Mouse (Mus musculus) heart, postnatal 0 days (tissue): ENCODE data around the gene Cacng8. TPM values are rescaled to one million over a fixed set of nuclear protein-coding genes. Genes with fewer than 3 reads are reported as not detected.

Experiments
- ATAC-seq: fragments of 200-750 bp; cut with Nextera tagmentation; 2 replicates; pipeline ENCODE4 v1.8.0; 2017; ENCODE audit warnings: low read depth, moderate number of reproducible peaks, moderate library complexity; ENCODE audit not compliant: insufficient read depth
- DNase-seq: peaks from one replicate; pipeline ENCODE4 v3.0.0-alpha.2; 2016; ENCODE audit warnings: low spot score
- H3K27ac ChIP-seq: fragments of 300-500 bp; sonication (generic); 2 replicates; pipeline ENCODE4 v1.5.1; 2014; ENCODE audit warnings: low read depth, mild to moderate bottlenecking
- H3K27me3 ChIP-seq: fragments of 300-500 bp; sonication (generic); 2 replicates; pipeline ENCODE4 v1.6.1; 2014; ENCODE audit warnings: low read length, mixed read lengths; ENCODE audit not compliant: control insufficient read depth, insufficient read depth
- H3K36me3 ChIP-seq: fragments of 300-500 bp; sonication (generic); replicated peaks from 2 replicates; pipeline ENCODE4 v1.6.1; 2014; ENCODE audit warnings: low read length, mixed read lengths; ENCODE audit not compliant: control insufficient read depth, insufficient read depth
- H3K4me1 ChIP-seq: fragments of 300-500 bp; sonication (generic); 2 replicates; pipeline ENCODE4 v1.6.1; 2014; ENCODE audit warnings: antibody characterized with exemption; ENCODE audit not compliant: control insufficient read depth, insufficient read depth
- H3K4me2 ChIP-seq: fragments of 300-500 bp; sonication (generic); 2 replicates; pipeline ENCODE4 v1.6.1; 2014; ENCODE audit warnings: low read depth, mild to moderate bottlenecking, low read length, moderate library complexity
- H3K4me3 ChIP-seq: fragments of 300-500 bp; sonication (generic); 2 replicates; pipeline ENCODE4 v1.5.1; 2014; ENCODE audit warnings: low read depth, low read length
- H3K9ac ChIP-seq: fragments of 300-500 bp; sonication (generic); replicated peaks from 2 replicates; pipeline ENCODE4 v1.6.1; 2014; ENCODE audit warnings: low read depth, low read length, mixed read lengths
- H3K9me3 ChIP-seq: fragments of 300-500 bp; sonication (generic); replicated peaks from 2 replicates; pipeline ENCODE4 v1.6.1; 2016; ENCODE audit warnings: low read length; ENCODE audit not compliant: control insufficient read depth
- CTCF ChIP-seq: IDR thresholded peaks from 2 replicates; pipeline ENCODE4 v1.5.1; 2016; ENCODE audit warnings: antibody characterized with exemption, control low read depth, low read depth
- EP300 ChIP-seq: IDR thresholded peaks from 2 replicates; pipeline ENCODE4 v1.6.1; 2016; ENCODE audit warnings: antibody characterized with exemption, low read depth
- WGBS: fragments of 180-500 bp; shearing (Covaris S2); extraction: QIAGEN DNeasy Blood & Tissue Kit; methylation state at CpG from one replicate; pipeline ENCODE4 v1.1.7; 2014; 5-methylcytosine and 5-hydroxymethylcytosine counted together
- polyA plus RNA-seq: library from polyadenylated mRNA; unstranded; fragments of >200 nt; fragmentation: Nextera tagmentation; extraction: Ambion mirVana; gene quantifications from 2 replicates; pipeline ENCODE4 v1.2.1, GENCODE M21; 2015
- total RNA-seq: library from RNA; depleted of rRNA; stranded (reverse); fragments of >200 nt; gene quantifications from 2 replicates; pipeline ENCODE4 v1.2.3, GENCODE M21; 2014; ENCODE audit warnings: low replicate concordance

Gene Cacng8
- total and polyA plus RNA-seq, 2 experiments from 2014 or later = not detected

- 48% methylated on average over 12 of the region's 12 CpGs for WGBS
- DNase-seq = no peak
- ATAC-seq = no peak
- H3K27ac ChIP-seq = no peak overlapping the region
- H3K4me1 ChIP-seq = no peaks in the 10 kb centered on the region
- peaks cover 5% of the 10 kb centered on the region; the same call in 1 of the 2 replicates for H3K27me3 ChIP-seq
- H3K4me3 ChIP-seq = no peak overlapping the region
- TF ChIP-seq CTCF (no peak), EP300 (no peak)
- H3K9ac ChIP-seq = no peak overlapping the region
- no peak overlapping the region for H3K4me2 ChIP-seq
- H3K36me3 ChIP-seq = no peaks in the 10 kb centered on the region
- no peaks in the 10 kb centered on the region for H3K9me3 ChIP-seq
Measured at GRCm38 (mm10) chr7:3452821-3453485, 62.5 kb downstream of the Cacng8 start.

DNA sequence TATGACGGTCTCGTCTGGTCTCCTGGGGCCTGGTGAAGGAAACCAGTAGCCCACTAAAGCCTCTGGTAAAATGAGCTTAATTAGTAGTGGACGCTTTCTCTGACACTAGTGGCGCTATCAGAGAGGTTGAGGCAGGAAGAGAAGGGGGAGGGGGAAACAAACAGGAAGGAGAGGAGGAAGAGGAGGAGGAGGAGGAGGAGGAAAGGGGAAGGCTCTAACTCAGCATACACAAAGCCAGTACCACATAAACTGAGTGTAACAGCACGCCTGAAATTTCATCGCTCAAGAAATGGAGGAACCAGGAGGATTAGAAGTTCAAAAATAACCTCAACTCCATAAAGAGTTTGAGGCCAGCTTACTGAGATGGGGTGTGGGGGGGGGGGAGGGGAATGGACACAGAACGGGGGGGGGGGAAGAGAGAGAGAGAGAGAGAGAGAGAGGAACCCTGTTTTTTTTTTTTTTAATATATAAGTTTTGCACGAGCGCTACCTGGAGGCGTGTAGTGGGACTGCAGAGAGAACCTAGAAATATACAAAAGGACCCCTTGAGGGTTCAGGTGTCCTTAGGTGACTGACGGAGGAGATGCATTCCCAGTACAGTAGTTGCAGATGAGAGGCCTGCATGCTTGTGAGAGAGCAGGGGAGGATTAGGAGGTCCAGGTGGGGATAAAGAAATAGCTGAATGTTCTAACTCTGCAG lies 63.2 kb downstream of the Cacng8 start:
- no peak for DNase-seq
- no peaks in the 10 kb centered on the region for H3K4me1 ChIP-seq
- 50% methylated on average over 10 of the region's 11 CpGs for WGBS
- peaks cover 5% of the 10 kb centered on the region; the same call in 1 of the 2 replicates for H3K27me3 ChIP-seq
- H3K9ac ChIP-seq = no peak overlapping the region
- H3K4me3 ChIP-seq = no peak overlapping the region
- no peak for ATAC-seq
- no peaks in the 10 kb centered on the region for H3K36me3 ChIP-seq
- TF ChIP-seq EP300 = no peak
- no peak for TF ChIP-seq CTCF
- H3K9me3 ChIP-seq = no peaks in the 10 kb centered on the region
- H3K4me2 ChIP-seq = no peak overlapping the region
- H3K27ac ChIP-seq = no peak overlapping the region

GRCm38 (mm10) chr7:3457111-3457840 lies 66.8 kb downstream of the Cacng8 start:
- no peak overlapping the region for H3K4me2 ChIP-seq
- no peak overlapping the region for H3K27ac ChIP-seq
- 87% methylated on average over 10 of the region's 10 CpGs for WGBS
- ATAC-seq = no peak; the same call in 1 of the 2 replicates
- H3K27me3 ChIP-seq = no peaks in the 10 kb centered on the region
- DNase-seq = no peak
- TF ChIP-seq EP300 = no peak
- no peak for TF ChIP-seq CTCF
- H3K4me1 ChIP-seq = no peaks in the 10 kb centered on the region
- no peak overlapping the region for H3K4me3 ChIP-seq
- H3K36me3 ChIP-seq = no peaks in the 10 kb centered on the region
- H3K9ac ChIP-seq = no peak overlapping the region
- H3K9me3 ChIP-seq = no peaks in the 10 kb centered on the region

DNA sequence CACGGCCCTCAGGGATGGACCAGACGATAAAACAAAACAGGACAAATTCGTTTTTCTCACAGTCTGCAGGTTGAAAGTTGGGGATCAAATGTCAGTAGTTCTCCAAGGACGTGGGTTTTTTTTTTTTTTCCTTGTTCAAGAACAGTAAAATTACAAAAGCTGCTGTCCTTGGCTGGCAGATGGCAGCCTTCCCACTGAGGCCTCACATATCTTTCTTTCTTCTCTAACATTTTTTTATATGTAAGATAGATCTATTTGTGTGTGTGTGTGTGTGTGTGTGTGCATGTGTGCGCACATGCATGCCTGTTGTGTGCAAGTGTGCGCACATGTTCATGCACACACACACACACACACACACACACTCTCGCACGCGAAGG lies 67.3 kb downstream of the Cacng8 start:
- 71% methylated on average over 9 of the region's 9 CpGs for WGBS
- Histone ChIP-seq H3K27ac (no peak overlapping the region), H3K9ac (no peak overlapping the region), H3K9me3 (no peaks in the 10 kb centered on the region), H3K36me3 (no peaks in the 10 kb centered on the region), H3K27me3 (no peaks in the 10 kb centered on the region), H3K4me1 (no peaks in the 10 kb centered on the region), H3K4me3 (no peak overlapping the region), H3K4me2 (no peak overlapping the region)
- ATAC-seq (no peak), DNase-seq (no peak)
- TF ChIP-seq CTCF = no peak
- no peak for TF ChIP-seq EP300

DNA sequence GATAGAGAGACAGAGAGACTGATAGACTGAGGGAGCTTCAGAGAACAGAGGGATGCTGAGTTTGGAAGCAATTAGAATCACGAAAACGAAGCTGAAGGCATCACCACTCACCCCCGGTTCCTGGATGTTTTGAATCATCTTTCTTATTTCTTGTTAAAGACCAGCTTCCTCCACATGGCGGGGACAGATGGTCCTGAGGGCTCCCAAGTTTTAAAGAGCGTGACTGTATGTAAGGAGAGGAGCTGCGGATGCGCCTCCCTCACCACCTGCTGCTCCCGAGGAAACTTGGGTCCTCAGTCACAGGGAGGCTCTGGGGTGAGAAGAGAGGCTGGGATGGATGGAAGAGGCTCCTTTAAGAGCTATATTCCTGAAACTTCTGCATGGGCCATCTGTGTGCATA lies 69.8 kb downstream of the Cacng8 start:
- H3K27me3 ChIP-seq = no peaks in the 10 kb centered on the region
- no peaks in the 10 kb centered on the region for H3K9me3 ChIP-seq
- 76% methylated on average over 8 of the region's 8 CpGs for WGBS
- H3K9ac ChIP-seq = no peak overlapping the region
- no peaks in the 10 kb centered on the region for H3K36me3 ChIP-seq
- no peak overlapping the region for H3K27ac ChIP-seq
- DNase-seq (no peak), ATAC-seq (no peak)
- H3K4me3 ChIP-seq = no peak overlapping the region
- no peak overlapping the region for H3K4me2 ChIP-seq
- TF ChIP-seq EP300 (no peak), CTCF (no peak)
- H3K4me1 ChIP-seq = no peaks in the 10 kb centered on the region
